Mouse (Mus musculus): ENCODE results near the gene Cops9.

- TF ChIP-seq CTCF (conservative IDR thresholded peaks at IDR 0.05; ENCODE audit: insufficient read depth, insufficient read length, low read depth, low read length): no peak
- TF ChIP-seq POLR2A (IDR thresholded peaks at IDR 0.05; ENCODE audit: low read depth, low read length): no peak
Observed at GRCm38 (mm10) chr1:92616046-92616445, 25.7 kb downstream of the Cops9 start.

Measured in kidney, adult 2 months (tissue).